Mouse (Mus musculus): Measurements from ENCODE around the gene Perp.

GRCm38 (mm10) chr10:18878111-18878510 is 33.3 kb downstream of the Perp start:
- TF ChIP-seq GATA1 (IDR thresholded peaks at IDR 0.05; ENCODE audit: borderline replicate concordance, low read length) (no peak), FLI1 (IDR thresholded peaks at IDR 0.05; ENCODE audit: low read length) (no peak)

Measured in megakaryocyte, embryonic 14.5 days (primary cell).